Mouse (Mus musculus) CH12.LX (cell line): ENCODE measurements around the gene Actl7a.
A peak's percentile ranks its signal among the peaks of the same experiment; 100 is the strongest.

Experiments used
- CHD2 ChIP-seq: IDR thresholded peaks from 2 replicates; pipeline ENCODE4 v1.6.1; 2011; ENCODE audit warnings: low read length, improper control_type of control experiment
- CTCF ChIP-seq, 2 experiments: IDR thresholded peaks in 1 of 2; conservative IDR thresholded peaks in 1 of 2; 2 replicates each; pipeline ENCODE4 v1.5.1; 2011 to 2012; ENCODE audit warnings: low read depth in 2 of 2, low read length in 2 of 2, improper control_type of control experiment in 1 of 2, inconsistent platforms in 1 of 2, mild to moderate bottlenecking in 1 of 2, moderate library complexity in 1 of 2
- EP300 ChIP-seq: IDR thresholded peaks from 2 replicates; pipeline ENCODE4 v1.6.1; 2011; ENCODE audit warnings: low read length, improper control_type of control experiment
- JUN ChIP-seq: IDR thresholded peaks from 2 replicates; pipeline ENCODE4 v1.6.1; 2011; ENCODE audit warnings: low read depth, mild to moderate bottlenecking, low read length, improper control_type of control experiment, moderate library complexity; ENCODE audit not compliant: insufficient read depth
- MAZ ChIP-seq: IDR thresholded peaks from 2 replicates; pipeline ENCODE4 v1.6.1; 2012; ENCODE audit warnings: low read depth, mild to moderate bottlenecking, inconsistent platforms, low read length, improper control_type of control experiment, moderate library complexity
- NELFE ChIP-seq: IDR thresholded peaks from 2 replicates; pipeline ENCODE4 v1.6.1; 2011; ENCODE audit warnings: low read depth, low read length, improper control_type of control experiment
- NRF1 ChIP-seq: IDR thresholded peaks from 2 replicates; pipeline ENCODE4 v1.6.1; 2014; ENCODE audit warnings: low read depth, mild to moderate bottlenecking, inconsistent platforms, low read length, improper control_type of control experiment, moderate library complexity
- POLR2A ChIP-seq: IDR thresholded peaks from 2 replicates; pipeline ENCODE4 v1.6.1; 2011; ENCODE audit warnings: low read depth, mild to moderate bottlenecking, improper control_type of control experiment, low read length
- ZNF384 ChIP-seq: IDR thresholded peaks from 2 replicates; pipeline ENCODE4 v1.6.1; 2012; ENCODE audit warnings: low read depth, low read length, improper control_type of control experiment, inconsistent platforms

GRCm38 (mm10) chr4:56721469-56721868 lies 21.7 kb upstream of the Actl7a start:
- TF ChIP-seq NRF1 (no peak), POLR2A (no peak), CTCF (conservative IDR thresholded peaks at IDR 0.05 in 1 of 2, IDR thresholded peaks at IDR 0.05 in 1 of 2; ENCODE audit: low read depth in 2 of 2, low read length in 2 of 2) (peak; percentile 54 to 69; a peak in 3 of 4 replicates), CHD2 (no peak), MAZ (no peak), JUN (no peak), NELFE (no peak), EP300 (no peak), ZNF384 (no peak)
